Mouse (Mus musculus): ENCODE results near the gene Serpina10. TPM values are rescaled to one million over a fixed set of nuclear protein-coding genes. Genes with fewer than 3 reads are reported as not detected.
"Not testable (repeated sequence)": the region's sequence is repeated elsewhere in the genome, so short reads cannot be mapped to it uniquely, and the experiment has no call there.

Gene Serpina10
- total and polyA plus RNA-seq, 2 experiments from 2014 or later, result 0.04 TPM; not detected in 1

DNA sequence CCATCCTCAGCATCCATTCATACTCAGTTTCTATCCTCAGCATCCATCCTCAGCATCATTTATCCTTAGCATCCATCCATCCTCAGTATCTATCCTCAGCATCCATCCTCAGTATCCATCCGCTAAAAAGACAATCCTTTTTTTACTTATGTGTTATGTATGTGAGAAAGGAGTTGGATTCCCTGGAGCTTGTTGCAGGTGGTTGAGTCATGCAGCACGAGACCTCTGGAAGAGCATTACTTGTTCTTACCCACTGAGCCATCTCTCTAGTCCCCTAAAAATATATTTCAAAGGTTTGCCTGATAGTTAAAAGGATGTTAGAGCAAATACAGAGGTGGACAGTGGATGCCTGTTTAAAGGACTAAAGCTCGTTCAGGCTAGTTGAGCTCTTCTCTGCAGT, 29.4 kb downstream of the Serpina10 start:
- H3K9me3 ChIP-seq (ENCODE audit: low read length), result no peaks in the 10 kb centered on the region
- WGBS, result 85% methylated on average over 3 of the region's 3 CpGs
- H3K36me3 ChIP-seq (ENCODE audit: insufficient read depth, low read length), result no peaks in the 10 kb centered on the region
- DNase-seq (ENCODE audit: low spot score) (no peak), ATAC-seq (ENCODE audit: low FRiP score) (no peak)
- H3K9ac ChIP-seq (replicated peaks; ENCODE audit: low read length, poor library complexity, severe bottlenecking), result no peak overlapping the region
- no peak overlapping the region for H3K27ac ChIP-seq (ENCODE audit: low read depth, low read length)
- H3K4me3 ChIP-seq (ENCODE audit: low read depth, low read length), result no peak overlapping the region
- H3K27me3 ChIP-seq (ENCODE audit: insufficient read depth, low read length), result no peaks in the 10 kb centered on the region
- H3K4me1 ChIP-seq (ENCODE audit: insufficient read depth, low read length), result no peaks in the 10 kb centered on the region
- TF ChIP-seq CTCF (IDR thresholded peaks at IDR 0.05), result no peak
- no peak overlapping the region for H3K4me2 ChIP-seq (ENCODE audit: low read depth, low read length, poor library complexity, severe bottlenecking)

DNA sequence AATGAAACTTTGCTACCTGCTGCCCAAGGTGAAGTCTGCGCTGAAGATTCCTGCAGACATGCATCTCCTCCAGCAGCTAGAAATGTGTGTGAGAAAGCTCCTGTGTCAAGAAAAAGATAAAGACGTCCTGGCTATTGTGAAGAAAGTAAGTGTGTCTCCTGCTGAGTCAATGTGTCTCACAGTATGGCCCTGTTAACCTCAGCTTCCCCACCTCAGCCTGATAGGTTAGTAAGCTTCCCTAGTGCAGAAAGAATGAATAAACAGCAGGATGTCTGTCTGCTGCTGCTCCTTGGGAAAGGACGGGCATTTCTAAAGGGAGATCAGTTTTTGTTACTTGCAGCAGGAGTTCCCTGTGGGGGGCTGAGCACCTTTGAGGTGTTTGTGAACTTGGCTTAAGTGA, 30.9 kb downstream of the Serpina10 start:
- TF ChIP-seq CTCF (IDR thresholded peaks at IDR 0.05), result no peak
- ATAC-seq (ENCODE audit: low FRiP score) (no peak), DNase-seq (ENCODE audit: low spot score) (no peak)
- no peak overlapping the region for H3K27ac ChIP-seq (ENCODE audit: low read depth, low read length)
- H3K9me3 ChIP-seq (ENCODE audit: low read length), result no peaks in the 10 kb centered on the region
- H3K9ac ChIP-seq (replicated peaks; ENCODE audit: low read length, poor library complexity, severe bottlenecking), result no peak overlapping the region
- no peak overlapping the region for H3K4me2 ChIP-seq (ENCODE audit: low read depth, low read length, poor library complexity, severe bottlenecking)
- no peaks in the 10 kb centered on the region for H3K4me1 ChIP-seq (ENCODE audit: insufficient read depth, low read length)
- 22% methylated on average over 3 of the region's 3 CpGs for WGBS
- no peak overlapping the region for H3K4me3 ChIP-seq (ENCODE audit: low read depth, low read length)
- no peaks in the 10 kb centered on the region for H3K36me3 ChIP-seq (ENCODE audit: insufficient read depth, low read length)
- H3K27me3 ChIP-seq (ENCODE audit: insufficient read depth, low read length), result no peaks in the 10 kb centered on the region

DNA sequence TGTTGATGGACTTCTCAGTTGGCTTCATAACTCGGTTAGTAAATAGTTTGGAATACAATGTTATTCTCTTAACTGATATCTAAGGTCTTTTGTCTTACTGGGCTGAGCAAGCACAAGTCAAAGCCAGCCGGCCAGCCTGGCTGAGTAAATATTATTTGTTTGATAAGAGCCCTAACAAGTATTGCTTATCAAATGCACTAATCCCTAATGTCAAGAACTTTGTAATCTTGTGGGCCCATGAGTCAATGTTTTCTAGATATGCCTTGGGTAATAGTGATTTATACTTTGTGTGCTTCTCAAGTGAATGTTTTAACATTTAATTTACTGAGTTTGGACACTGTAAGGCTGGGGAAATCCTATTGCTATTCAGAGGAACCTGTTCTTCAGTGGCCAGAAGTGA, 32.8 kb downstream of the Serpina10 start:
- Histone ChIP-seq H3K9me3 (ENCODE audit: low read length) (no peaks in the 10 kb centered on the region), H3K27me3 (ENCODE audit: insufficient read depth, low read length) (no peaks in the 10 kb centered on the region), H3K9ac (replicated peaks; ENCODE audit: low read length, poor library complexity, severe bottlenecking) (no peak overlapping the region), H3K4me1 (ENCODE audit: insufficient read depth, low read length) (no peaks in the 10 kb centered on the region), H3K4me2 (ENCODE audit: low read depth, low read length, poor library complexity, severe bottlenecking) (no peak overlapping the region), H3K27ac (ENCODE audit: low read depth, low read length) (no peak overlapping the region), H3K36me3 (ENCODE audit: insufficient read depth, low read length) (0 out of 2 replicates have a peak, but pooled peaks cover 3% of the 10 kb centered on the region), H3K4me3 (ENCODE audit: low read depth, low read length) (no peak overlapping the region)
- 75% methylated on average over 2 of the region's 2 CpGs for WGBS
- ATAC-seq (ENCODE audit: low FRiP score) (no peak), DNase-seq (ENCODE audit: low spot score) (no peak)
- no peak for TF ChIP-seq CTCF (IDR thresholded peaks at IDR 0.05)

DNA sequence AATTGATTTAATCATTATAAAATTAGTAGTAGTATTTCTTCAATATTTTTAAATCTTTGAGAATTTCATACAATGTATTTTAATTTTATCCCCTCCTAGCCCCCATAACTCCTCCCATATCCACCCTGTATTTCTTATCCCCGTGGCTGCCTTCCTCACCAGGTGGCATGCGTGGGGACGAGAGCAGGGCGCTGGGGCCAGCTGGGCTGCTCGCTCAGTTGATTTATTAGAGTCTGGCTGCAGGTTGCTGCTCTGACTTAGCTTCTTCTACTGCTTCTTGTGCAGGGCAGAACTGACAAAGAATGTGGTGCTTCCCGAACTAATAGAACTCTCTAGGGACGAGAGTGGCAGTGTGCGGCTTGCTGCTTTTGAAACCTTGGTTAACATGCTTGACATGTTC, 47.5 kb downstream of the Serpina10 start:
- H3K36me3 ChIP-seq (ENCODE audit: insufficient read depth, low read length), result peaks cover 5% of the 10 kb centered on the region; the same call in 1 of the 2 replicates
- no peak overlapping the region for H3K4me3 ChIP-seq (ENCODE audit: low read depth, low read length)
- H3K9ac ChIP-seq (replicated peaks; ENCODE audit: low read length, poor library complexity, severe bottlenecking), result no peak overlapping the region
- no peak overlapping the region for H3K27ac ChIP-seq (ENCODE audit: low read depth, low read length)
- H3K9me3 ChIP-seq (ENCODE audit: low read length), result no peaks in the 10 kb centered on the region
- no peak overlapping the region for H3K4me2 ChIP-seq (ENCODE audit: low read depth, low read length, poor library complexity, severe bottlenecking)
- TF ChIP-seq CTCF (IDR thresholded peaks at IDR 0.05), result no peak
- DNase-seq (ENCODE audit: low spot score) (no peak), ATAC-seq (ENCODE audit: low FRiP score) (no peak)
- H3K27me3 ChIP-seq (ENCODE audit: insufficient read depth, low read length), result no peaks in the 10 kb centered on the region
- 81% methylated on average over 8 of the region's 8 CpGs for WGBS
- no peaks in the 10 kb centered on the region for H3K4me1 ChIP-seq (ENCODE audit: insufficient read depth, low read length)

DNA sequence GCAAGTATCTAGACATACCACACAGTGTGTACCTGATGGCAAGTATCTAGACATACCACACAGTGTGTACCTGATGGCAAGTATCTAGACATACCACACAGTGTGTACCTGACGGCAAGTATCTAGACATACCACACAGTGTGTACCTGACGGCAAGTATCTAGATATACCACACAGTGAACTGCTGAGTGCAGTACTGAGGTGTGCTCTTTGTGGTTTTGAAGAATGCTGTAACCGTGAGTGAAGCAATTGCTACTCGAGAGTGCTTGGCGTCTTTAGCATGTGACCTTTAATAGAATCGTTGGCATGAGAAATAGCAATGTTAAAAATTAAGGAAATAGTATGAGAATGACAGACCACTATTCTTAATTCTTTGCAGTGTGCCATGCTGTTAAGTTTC, 53.1 kb downstream of the Serpina10 start:
- H3K4me1 ChIP-seq (ENCODE audit: insufficient read depth, low read length); H3K4me3 ChIP-seq (ENCODE audit: low read depth, low read length); H3K9ac ChIP-seq (replicated peaks; ENCODE audit: low read length, poor library complexity, severe bottlenecking); DNase-seq (ENCODE audit: low spot score); H3K9me3 ChIP-seq (ENCODE audit: low read length); H3K27me3 ChIP-seq (ENCODE audit: insufficient read depth, low read length); ATAC-seq (ENCODE audit: low FRiP score); H3K27ac ChIP-seq (ENCODE audit: low read depth, low read length); H3K4me2 ChIP-seq (ENCODE audit: low read depth, low read length, poor library complexity, severe bottlenecking); H3K36me3 ChIP-seq (ENCODE audit: insufficient read depth, low read length): not testable (repeated sequence)
- WGBS, result 93% methylated on average over 6 of the region's 6 CpGs

DNA sequence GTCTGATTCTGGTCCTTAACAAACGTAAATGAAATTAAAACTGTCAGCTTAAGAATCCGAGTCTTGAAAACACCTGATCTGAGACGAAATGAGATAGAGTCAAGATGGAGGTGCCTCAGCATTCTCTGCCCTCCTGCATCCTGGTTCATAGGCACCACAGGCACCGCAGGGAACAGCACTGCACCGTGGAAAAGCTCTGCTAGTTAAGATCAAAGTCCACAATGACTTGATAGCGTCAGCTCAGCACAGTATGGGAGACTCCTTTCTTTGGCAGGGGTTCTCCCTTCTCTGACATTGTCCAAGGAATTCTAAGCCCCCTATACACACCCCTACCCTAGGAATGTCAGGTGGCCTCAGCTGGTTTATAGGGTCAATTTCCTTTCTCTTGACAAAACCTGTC, 61.6 kb downstream of the Serpina10 start:
- H3K27ac ChIP-seq (ENCODE audit: low read depth, low read length), result no peak overlapping the region
- no peak for ATAC-seq (ENCODE audit: low FRiP score)
- H3K9me3 ChIP-seq (ENCODE audit: low read length), result no peaks in the 10 kb centered on the region
- H3K4me3 ChIP-seq (ENCODE audit: low read depth, low read length), result no peak overlapping the region
- no peaks in the 10 kb centered on the region for H3K36me3 ChIP-seq (ENCODE audit: insufficient read depth, low read length)
- H3K27me3 ChIP-seq (ENCODE audit: insufficient read depth, low read length), result no peaks in the 10 kb centered on the region
- no peak for DNase-seq (ENCODE audit: low spot score)
- H3K4me2 ChIP-seq (ENCODE audit: low read depth, low read length, poor library complexity, severe bottlenecking), result no peak overlapping the region
- 61% methylated on average over 6 of the region's 6 CpGs for WGBS
- no peak for TF ChIP-seq CTCF (IDR thresholded peaks at IDR 0.05)
- no peaks in the 10 kb centered on the region for H3K4me1 ChIP-seq (ENCODE audit: insufficient read depth, low read length)
- H3K9ac ChIP-seq (replicated peaks; ENCODE audit: low read length, poor library complexity, severe bottlenecking), result no peak overlapping the region

Measured in midbrain, postnatal 0 days (tissue).